Mouse (Mus musculus): ENCODE data around the gene Olfr918. TPM values are rescaled to one million over a fixed set of nuclear protein-coding genes. Genes with fewer than 3 reads are reported as not detected.

The Olfr918 gene
- not detected for total RNA-seq (2021)

DNA sequence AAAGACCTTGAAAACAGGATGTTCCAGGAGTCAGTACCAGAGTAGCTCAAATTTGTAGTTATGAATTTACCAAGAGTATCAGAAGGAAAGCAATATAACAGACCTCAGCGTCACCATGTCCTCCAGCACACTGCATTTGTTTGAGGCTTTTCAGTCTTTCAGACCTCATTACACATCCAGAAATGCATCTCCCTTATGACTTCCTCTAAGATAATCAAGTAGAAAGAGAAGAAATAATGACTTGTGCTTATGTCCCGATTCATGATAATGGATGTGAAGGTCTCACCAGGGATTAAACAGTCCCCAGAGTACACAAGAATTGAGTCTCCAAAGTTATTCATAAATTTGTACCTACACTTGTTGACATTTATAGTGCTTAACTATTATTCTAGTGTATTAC is at the start of gene Olfr918:
TSS of gene Olfr918 (minus strand) at position 101 of the 400 bp plus-strand sequence.
- intact Hi-C loops (cut with DNase I): no loop called here
- DNase-seq: no peak

DNA sequence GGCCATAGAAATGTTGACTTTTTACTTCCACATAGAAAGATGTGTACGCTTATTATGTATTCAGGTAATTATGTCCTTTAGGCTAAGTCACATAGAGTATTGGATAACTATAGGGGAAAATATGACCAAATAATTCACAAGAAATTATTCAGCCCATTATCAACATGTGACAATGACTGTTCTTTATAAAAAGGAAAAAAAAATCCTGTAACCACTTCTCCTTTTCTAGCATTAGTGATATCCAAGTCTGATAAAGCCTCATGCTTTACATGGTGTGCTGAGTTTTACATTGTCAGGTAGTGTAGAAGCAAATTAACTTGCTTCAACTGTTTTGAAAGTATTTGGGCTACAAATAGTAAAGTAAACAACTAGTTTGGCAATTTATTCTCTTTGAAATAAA is 49.6 kb upstream of the Olfr918 start:
- intact Hi-C loops (cut with DNase I): no loop called here

DNA sequence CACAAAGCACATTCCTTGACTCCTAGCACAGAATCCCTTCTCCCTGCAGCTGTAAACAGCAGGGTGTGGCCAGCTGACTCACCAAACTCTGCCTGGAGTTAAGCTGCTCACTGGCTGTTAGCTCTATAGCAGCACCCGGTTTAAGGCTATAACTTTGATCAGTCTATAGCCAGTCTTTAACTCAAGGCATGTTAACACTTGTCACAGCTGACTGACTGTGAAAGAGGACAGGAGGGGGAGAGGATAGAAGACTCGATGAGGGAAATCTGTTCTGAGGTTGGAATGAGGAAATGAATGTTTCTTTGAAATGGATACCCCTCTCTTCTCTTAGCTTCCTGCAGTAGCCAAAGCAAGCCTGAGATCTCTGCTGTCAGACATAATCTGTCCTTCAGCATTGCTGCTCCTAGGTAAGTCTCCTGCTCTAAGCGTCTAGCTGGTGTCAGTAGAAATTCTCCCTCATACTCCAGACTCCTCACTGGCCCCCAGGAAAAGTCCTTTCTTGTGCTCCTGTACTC is 44.6 kb upstream of the Olfr918 start:
- intact Hi-C loops (cut with DNase I): no loop called here

More for the DNA sequence above, 49.6 kb upstream of the Olfr918 start:
- no peak for DNase-seq

DNA sequence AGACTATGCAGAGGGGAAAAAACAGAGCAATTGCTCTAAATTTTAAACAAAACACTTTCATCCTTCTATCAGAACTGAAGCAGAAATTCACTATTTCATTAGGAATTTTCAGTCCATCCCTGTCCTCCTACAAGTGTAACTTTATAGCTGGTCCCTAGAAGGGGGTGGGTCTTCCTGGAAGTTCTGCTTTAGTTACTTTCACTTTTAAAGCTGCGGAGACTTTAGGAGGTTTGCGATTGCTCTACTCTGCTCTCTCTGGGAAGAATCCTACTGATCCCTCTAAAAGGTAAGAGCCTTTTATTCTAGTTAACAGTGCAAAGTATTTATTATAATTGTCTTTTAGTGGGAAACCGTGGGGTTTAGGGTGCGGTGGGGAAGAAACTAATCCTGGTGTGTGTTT is 43.7 kb upstream of the Olfr918 start, which contains the start of gene Vwa5a:
TSS of gene Vwa5a (plus strand) at position 167 of the 400 bp plus-strand sequence.
- DNase-seq: no peak
- intact Hi-C loops (cut with DNase I): no loop called here

More for the DNA sequence above, 44.6 kb upstream of the Olfr918 start:
- no peak for DNase-seq

DNA sequence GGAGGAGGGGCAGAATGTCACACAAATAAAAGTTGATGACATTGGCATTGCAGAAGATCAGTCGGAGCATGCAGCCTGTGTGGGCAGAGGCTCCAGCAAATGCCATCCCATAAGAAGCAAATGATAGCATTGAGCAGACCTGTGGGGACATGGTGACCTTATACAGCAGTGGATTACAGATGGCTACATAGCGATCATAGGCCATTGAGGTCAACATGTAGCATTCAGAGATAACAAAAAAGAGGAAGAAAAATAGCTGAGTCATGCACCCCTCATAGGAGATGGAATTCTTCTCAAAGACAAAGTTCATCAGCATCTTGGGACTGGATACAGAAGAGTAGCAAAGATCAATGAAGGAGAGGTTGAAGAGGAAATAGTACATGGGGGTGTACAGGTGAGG is 1.5 kb downstream of the Olfr918 start:
- intact Hi-C loops (cut with DNase I): no loop called here
- DNase-seq: no peak

DNA sequence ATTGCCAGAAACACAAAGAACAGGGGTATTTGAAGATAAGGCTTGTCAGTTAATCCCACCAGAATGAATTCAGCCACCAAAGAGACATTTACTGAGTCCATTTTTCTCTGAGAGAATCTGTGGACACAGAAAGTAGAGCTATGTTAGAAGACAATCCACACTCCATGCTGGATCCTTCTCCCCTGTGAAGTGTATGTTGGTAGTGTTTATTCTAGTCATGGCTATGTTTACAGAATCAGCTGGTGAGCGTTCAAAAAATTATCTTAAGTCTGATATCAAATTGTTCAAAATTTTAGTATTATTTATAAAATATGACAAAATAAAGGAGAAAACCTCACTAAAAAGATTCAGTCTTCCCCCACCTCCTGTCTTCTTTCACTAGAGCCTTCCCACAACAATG is 8.7 kb downstream of the Olfr918 start, which contains the start of gene Olfr917:
TSS of gene Olfr917 (minus strand) at position 101 of the 400 bp plus-strand sequence.
- DNase-seq: no peak
- intact Hi-C loops (cut with DNase I): no loop called here

DNA sequence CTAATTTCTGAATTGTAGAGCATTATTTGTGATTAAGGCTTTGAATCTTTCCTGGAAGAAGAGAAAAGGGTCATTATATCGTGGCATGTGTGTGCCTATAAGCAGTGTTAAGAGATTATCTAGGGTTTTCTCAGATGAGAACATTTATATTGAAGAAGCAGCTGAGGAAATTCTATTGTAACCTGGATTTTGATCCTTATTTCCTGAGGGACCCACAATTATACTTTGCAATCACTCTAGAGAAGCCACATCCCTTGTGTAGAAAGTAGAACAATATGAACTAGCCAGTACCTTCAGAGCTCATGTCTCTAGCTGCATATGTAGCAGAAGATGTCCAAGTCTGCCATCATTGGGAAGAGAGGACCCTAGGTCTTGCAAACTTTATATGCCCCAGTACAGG is 14.6 kb downstream of the Olfr918 start, which contains the start of gene Olfr916:
TSS of gene Olfr916 (minus strand) at position 101 of the 400 bp plus-strand sequence.
- no peak for DNase-seq
- intact Hi-C loops (cut with DNase I): no loop called here

DNA sequence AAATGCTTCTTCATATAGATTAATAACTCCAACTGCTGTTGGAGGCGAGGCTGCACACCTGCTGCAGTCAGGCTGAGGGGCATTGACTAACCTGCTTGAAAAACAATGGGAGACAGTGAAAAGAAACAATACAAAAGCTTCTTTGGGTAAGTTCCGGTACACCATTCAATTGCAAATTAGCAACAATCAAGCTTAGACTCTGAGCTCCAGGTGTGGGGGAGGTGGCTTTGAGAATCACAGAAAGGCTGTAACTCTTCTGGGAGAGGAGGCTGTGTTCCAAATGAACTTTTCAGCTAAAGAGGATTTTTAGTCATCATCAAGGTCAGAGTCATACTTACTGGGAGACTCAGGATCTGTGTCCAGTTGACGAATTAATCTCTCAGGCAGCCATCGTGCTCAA is 42.0 kb downstream of the Olfr918 start:
- no peak for DNase-seq
- intact Hi-C loops (cut with DNase I): no loop called here

Other genes with a start within 250 kb of the Olfr918 start
- gene Olfr901, start 245.1 kb downstream of the Olfr918 start, total RNA-seq (2021): not detected
- gene Olfr902, start 226.9 kb downstream of the Olfr918 start, total RNA-seq (2021): not detected
- gene Olfr904, start 211.5 kb downstream of the Olfr918 start, total RNA-seq (2021): not detected
- not detected for gene Olfr905, start 203.5 kb downstream of the Olfr918 start, total RNA-seq (2021)
- not detected for gene Olfr906, start 187.5 kb downstream of the Olfr918 start, total RNA-seq (2021)
- gene Olfr907, start 178.8 kb downstream of the Olfr918 start, total RNA-seq (2021): not detected
- gene Olfr911-ps1, start 153.0 kb downstream of the Olfr918 start, total RNA-seq (2021): not detected
- gene Olfr910, start 136.8 kb downstream of the Olfr918 start, total RNA-seq (2021): not detected
- not detected for gene Olfr912, start 94.4 kb downstream of the Olfr918 start, total RNA-seq (2021)
- not detected for gene Olfr913, start 81.8 kb downstream of the Olfr918 start, total RNA-seq (2021)
- not detected for gene Olfr914, start 69.5 kb downstream of the Olfr918 start, total RNA-seq (2021)
- gene Olfr916, start 14.7 kb downstream of the Olfr918 start, total RNA-seq (2021): not detected
- gene Olfr917, start 8.8 kb downstream of the Olfr918 start, total RNA-seq (2021): not detected
- gene Olfr919, start 29.1 kb upstream of the Olfr918 start, total RNA-seq (2021): not detected
- gene Vwa5a, start 43.7 kb upstream of the Olfr918 start, total RNA-seq (2021): 1 to 10 TPM; 6.6 to 7.6 TPM
- under 1 TPM in 1 of 2 experiments, not detected in 1; 0.06 TPM for gene Olfr920, start 77.7 kb upstream of the Olfr918 start, total RNA-seq (2021)
- not detected for gene Olfr921, start 98.5 kb upstream of the Olfr918 start, total RNA-seq (2021)
- gene Olfr922, start 140.0 kb upstream of the Olfr918 start, total RNA-seq (2021): not detected
- gene Olfr923, start 151.9 kb upstream of the Olfr918 start, total RNA-seq (2021): not detected
- not detected for gene Olfr924, start 169.8 kb upstream of the Olfr918 start, total RNA-seq (2021)
- not detected for gene Olfr26, start 180.5 kb upstream of the Olfr918 start, total RNA-seq (2021)
- not detected for gene Olfr926, start 202.5 kb upstream of the Olfr918 start, total RNA-seq (2021)

Measured in left cerebral cortex, postnatal 4 days (tissue).